Mouse (Mus musculus) left cerebral cortex, adult 18-20 months (tissue): Measurements from ENCODE around the gene Golga2. TPM values are rescaled to one million over a fixed set of nuclear protein-coding genes. Genes with fewer than 3 reads are reported as not detected.

ENCODE experiments used
- DNase-seq, 2 experiments: peaks; one replicate each; pipeline ENCODE4 v3.0.0; 2021 to 2022; ENCODE audit warnings: low spot score in 2 of 2, mixed read lengths in 1 of 2
- total RNA-seq, 2 experiments: library from RNA; stranded (reverse); gene quantifications; 2 replicates each; pipeline ENCODE4 v1.2.3; 2021

Gene Golga2
- total RNA-seq, 2 experiments from 2014 or later = 84.2 to 88.5 TPM

DNA sequence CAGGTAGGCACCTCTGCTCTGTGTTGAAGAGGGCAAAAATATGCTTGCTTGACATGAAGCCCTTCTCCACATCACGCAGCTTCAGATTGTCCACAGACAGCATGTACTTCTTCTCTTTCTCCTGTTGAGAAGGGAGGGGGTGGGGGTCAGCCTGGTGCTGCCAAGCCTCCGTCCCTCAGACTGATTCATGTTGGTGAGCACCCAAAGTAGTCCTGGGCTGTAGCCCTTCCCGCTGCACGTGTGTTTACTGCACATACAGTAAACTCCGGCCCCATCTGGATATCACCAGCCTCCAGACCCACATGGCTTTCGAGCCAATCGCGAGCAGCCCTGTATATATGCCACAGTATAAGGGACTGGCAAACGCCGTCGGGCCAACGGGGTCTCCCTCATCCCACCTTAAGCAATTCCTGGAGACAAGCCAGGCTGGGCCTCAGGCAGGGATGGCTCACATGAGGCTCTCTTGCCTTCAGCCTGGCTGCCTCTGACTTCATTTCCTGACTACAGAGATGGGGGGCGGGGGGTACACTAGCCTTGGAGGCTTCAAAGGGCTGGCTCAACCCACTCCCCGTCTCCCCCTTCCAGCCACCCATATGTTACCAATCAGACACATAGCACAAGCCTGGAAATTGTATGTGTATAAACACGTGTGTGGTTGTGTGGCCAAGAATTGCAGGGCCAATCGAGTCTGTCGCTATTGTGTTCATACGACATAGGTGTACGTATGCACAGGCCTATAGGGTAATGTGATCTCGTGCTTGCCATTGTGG, 29.9 kb downstream of the Golga2 start:
- no peak for DNase-seq

DNA sequence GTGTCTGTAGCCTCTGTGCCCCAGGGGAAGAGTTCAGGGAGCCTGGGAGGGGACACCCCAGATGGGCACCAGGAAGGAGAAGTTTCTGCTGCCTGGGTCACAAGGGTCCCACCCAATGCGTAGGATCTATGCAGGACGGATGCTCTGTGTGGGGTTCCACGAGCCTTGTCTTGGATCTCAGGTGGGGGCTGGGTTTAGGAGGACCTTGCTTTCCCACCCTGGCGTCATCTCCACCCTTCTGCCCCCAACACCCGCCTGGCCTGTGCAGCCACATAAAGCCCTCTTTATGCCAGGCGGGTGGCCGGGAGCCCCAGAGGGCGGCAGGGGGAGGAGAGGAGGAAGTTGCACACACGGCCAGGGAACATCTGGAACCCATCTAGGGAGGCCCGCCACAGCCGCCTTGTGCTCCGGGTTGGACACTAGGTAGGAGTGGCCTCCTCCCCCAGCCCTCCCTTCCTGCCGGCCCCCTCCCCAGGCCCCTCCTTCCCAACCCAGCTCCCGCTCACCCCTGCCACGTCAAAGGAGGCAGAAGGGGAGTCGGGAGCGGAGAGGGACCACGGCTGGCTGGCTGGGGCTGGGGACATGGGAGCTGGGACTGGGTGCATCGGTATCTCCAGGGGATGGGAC, 30.7 kb downstream of the Golga2 start:
- DNase-seq = no peak

DNA sequence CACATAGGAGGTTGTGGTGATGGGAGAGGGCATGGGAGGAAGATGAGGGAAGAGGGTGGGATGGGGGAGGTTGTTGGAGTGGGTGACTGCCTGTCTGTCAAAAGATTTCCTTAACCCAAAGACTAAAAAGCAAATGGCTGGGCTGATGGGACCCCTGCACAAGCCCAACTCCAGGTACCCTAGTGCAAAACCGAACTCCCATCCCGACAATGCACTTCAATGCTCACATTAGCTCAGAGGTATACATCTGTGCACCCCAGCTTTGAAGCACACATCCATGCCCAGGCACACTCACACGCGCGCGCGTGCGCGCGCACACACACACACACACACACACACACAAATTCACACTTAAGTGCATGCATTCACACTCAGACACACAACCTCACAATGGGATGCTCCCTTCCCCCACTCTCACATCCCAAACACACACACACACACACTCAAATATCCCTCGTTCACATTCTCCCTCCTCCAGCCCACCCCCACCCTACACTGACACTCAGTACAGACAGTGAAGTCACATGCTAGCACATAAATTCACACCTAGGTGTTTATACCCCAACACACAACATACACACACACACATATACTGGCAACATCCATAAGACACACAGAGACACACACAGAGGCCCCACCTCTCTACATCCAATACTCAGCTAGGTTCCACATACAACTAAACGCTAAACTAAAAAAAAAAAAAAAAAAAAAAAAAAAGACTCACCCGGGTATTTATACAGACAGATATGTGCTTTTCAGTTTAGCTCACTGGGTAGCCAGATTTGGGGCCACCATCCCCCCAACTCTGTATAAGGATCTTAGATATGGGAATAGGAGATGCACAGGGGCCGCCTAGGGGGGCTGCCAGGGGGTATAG, 31.8 kb downstream of the Golga2 start:
- DNase-seq = no peak

DNA sequence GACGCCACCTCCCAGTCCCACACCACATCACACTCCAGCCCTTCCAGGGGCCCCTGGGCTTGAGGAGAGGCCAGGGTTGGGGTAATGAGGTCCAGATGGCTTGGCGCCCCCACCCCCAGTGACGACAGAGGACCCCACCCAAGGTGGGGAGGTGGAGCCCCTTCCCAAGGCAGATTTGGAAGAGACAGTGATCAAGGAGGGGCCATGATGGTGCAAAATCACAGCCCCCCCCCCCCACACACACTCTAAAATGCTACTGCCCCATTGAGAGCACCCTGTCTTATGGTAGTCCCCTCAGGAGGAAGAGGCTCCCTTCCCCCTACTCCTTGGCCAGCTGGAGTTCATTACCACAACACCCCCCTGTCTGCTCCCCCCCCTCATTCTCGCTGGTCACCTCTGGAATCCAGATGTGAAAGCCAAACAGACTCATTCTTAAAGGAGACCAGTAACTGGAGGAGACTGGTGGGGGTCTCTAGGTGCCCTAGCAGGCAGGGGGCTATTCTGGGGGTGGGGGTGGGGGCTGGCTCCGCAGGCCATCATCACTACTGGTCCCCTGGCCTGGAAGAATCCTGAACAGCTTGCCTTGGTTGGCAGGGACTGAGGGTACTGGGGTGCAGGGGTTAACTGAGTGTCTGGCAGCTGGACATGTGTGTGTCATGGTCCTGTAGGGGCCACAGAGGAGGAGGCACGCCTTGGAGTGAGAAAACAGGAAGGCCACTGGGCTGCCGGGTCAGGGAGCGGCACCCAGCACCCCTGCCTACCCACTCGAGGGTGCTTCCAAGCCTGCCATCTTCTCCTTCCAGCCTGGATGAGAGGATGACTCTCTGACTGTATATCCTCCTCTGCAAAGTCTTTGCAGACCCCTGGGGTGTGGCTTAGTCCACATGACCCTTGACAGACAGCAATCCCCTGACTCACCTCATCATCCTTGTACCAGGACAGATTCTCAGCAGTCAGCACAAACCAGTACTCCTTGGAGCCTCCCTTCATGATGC, 32.7 kb downstream of the Golga2 start:
- no peak for DNase-seq

DNA sequence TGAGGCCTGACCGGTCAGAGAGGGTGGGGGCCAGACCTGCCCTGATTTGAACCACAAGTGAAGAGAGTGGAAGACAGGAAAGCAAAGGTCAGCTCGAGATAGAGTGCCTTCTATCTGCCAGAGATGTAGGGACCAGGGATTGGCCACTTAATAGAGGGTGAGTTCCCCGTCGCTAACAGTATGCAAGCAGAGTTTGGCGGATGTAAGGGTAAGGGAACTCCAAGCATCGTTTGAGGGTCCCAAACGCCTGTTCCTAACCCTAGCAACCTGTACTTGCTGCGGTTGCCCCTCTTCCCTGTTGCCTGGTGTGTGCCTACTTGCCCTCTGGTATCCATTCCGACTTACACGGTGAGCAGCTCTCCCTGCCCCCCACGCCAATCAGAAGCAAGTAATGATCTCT, 33.5 kb downstream of the Golga2 start:
- DNase-seq = no peak

DNA sequence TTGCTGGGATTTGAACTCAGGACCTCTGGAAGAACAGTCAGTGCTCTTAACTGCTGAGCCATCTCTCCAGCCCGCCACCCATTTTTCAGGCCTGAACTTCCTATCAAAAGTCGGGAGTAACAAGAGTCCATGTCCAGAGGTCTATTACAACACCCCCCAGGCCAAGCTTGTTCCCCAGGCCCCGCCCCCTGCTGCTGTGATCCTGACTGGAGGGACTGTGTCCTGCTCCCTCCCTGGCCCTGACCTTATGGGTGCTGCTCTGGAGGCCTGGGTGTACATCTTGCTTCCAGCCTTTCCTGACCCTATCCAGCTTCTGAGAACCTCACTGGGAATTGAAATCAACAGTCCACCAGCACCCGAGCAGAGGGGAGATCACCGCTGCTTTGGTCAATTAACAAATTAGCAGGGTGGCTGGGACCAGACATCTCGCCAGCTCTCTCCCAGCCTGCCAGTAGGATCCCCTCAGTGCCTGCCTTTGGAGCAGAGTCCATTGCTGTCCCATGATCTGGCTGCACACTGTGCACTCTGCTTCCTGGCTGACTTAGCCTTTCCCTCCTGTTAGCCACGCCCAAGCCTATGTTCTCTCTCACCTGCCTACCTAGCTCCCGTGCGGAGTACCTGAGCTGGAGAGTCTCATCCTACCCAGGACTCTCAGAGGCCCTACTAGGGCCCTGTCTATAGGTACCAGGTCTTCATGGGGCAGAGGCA, 34.6 kb downstream of the Golga2 start:
- DNase-seq = no peak

DNA sequence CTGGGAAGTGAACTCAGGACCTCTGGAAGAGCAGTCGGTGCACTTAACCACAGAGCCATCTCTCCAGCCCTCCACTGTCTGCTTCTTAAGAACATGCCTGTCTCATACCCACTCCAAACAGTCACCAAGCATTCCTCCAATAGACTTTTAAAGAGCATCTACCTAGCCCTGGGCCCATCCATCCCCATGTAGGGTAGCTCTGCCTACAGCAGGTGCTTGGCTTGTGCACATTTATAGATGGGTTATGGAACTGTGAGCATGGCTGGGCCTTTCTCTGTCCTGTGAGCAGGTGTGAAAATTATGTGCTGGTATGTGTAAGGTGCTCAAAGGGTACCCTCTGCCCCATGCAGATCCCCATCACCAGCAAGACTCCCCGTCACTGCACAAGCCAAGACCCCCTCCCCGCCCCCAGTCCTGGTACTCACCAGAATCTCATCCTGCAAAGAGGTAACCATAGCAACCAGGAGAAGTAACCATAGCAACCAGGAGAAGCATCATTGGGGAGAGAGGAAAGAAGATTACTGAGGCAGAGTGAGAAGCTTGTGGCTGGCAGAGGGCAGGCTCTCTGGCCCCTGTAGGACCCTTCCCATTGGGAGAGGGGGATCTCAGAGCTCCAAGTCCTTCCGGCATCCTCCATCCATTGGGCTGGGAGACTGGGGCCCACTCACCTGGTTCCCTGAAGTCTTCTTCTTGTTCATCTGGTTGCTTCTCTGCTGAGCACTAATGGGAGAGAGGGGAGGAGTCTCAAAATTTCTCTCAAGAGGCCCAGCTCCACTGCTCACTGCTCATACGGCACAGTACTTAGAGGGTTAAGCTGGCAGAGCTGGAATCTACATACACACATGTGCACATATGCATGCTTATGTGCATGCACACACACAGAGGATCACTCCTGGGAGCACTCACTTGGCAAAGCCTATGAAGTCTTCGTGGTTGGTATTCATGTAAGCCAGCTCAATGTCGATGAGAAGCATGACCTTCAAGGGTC, 35.9 kb downstream of the Golga2 start:
- no peak for DNase-seq

DNA sequence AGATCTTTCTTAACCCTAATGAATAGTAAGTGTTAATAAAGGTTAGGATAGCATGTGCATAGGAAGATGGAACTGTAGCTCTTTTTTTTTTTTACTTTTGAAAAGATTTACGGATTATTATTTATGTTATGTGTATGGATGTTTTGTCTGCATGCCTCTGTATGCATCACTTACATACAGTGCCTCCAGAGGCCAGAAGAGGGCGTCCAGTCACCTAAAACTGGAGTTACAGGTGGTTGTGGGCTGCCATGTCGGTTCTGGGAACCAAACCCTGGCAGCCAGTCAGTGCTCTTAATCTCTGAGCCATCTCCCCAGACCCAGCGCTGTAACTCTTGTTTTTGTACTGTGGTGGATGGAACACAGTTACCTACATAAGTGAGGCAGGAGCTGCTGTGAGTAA, 37.1 kb downstream of the Golga2 start:
- DNase-seq = no peak

DNA sequence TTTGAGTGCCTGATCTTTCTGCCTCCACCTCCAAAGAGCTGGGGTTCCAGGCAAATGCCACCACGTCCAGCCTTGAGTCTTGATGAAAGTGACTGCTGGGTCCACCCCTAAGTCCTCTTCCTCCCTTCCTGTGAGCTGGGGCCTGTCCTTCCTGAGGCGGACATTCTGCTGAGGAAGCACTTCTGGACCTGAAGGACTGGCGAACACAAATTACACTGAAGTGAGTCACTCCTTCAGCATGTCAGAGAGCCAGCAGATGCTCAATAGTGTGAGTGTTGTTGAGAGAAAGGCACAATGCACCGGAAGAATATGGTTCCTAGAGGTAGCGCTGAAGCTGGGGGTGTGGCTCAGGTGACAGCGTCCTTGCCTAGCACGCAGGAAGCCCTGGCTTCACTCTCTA, 38.2 kb downstream of the Golga2 start:
- DNase-seq = no peak

DNA sequence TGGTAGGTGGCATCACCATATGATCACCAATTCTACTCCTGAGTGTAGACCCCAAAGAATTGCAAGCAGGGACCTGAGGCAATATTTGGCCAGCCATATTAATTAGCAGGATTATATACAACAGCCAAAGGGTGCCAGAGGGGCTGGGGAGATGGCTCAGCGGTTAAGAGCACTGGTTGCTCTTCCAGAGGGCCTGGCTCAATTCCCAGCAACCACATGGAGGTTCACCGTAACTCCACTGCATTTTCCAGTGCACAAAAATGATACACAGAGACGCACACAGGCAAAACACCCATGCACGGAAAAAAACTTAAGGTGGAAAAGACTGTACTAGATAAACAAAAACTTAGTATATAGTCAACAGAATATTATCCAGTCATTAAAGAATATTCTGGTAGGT, 40.0 kb downstream of the Golga2 start:
- no peak for DNase-seq

DNA sequence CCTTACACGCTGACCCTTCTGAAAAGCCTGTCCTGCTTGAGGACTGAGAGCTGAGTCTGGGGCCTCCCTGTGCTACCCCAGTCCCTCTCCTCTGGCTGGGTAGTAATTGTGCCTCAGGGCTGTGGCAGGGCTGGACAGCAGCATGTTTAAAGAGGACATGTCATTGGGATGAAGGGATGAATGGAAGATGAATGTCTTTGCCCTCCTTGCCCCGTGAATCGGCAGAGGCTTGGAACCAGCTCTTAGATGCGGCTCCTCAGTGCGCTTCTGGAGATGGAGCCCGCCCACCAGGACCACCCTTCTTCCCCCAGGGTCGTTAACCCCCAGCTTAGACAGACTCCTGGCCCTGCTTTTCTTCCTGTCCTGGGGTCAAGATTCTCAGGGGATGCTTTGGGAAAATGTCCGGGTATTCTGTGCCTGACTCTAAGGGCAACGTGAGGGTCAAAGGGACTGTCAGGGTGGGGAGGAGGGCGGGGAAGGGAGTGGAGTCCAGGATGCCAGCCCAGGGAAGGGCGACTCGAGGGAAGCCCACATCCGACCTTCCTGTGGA, 41.8 kb downstream of the Golga2 start:
- no peak for DNase-seq

DNA sequence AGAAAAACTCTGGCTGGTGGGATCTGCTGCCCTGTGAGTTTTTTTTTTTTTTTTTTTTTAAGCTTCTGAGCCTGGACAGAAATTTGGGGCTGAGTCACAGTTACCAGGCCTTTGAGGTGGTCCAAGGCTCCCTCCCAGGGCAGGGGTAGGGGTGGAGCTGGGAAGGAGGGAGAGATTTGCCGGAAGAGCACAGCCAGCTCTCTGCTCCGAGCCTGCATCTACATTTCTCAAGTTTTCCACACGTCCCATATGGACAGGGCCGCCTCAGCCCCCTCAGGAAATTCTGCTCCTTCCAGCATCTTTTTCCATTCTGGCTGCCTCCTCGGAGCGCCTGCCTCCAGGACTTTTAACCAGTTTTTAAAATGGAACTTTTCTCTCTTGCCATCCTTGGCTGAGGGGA, 42.3 kb downstream of the Golga2 start:
- DNase-seq = no peak

DNA sequence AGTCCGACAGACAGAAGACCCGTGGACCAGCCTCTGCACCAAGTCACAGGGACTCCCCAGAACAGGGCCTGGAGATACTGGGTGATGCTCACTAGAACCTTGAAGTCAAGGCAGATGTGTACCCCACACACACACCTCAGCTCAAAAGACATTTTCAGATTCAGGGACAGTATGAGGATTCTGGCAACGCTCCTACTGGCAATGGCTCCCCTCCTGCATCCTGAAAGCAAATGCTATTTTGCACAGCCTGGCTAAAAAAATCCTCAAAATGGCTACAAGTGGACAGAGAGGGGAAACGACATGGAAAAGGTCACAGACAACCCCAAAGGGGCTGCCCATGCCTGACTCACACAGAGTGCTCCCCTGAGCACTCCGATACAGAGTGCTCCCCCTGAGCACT, 45.0 kb downstream of the Golga2 start:
- no peak for DNase-seq

DNA sequence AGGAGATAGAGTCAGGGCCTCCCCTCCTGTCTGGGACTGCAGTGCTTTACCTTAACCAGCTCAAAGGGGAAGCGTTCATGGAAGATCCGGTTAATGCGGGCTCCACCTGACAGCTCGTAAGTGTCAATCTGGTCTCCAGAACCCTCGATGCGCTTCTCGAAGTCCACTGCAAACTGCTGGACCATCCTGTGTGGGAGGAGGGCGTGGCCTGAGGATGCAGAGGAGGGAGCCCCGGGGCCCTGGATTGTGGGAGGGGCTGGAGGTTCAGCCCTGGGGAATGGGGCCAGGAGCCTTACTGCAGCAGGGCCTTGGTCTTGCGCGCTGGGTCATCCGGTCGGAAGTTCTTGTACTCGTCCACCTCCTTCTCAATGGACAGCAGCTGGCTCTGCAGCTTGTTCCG, 48.7 kb downstream of the Golga2 start:
- no peak for DNase-seq

DNA sequence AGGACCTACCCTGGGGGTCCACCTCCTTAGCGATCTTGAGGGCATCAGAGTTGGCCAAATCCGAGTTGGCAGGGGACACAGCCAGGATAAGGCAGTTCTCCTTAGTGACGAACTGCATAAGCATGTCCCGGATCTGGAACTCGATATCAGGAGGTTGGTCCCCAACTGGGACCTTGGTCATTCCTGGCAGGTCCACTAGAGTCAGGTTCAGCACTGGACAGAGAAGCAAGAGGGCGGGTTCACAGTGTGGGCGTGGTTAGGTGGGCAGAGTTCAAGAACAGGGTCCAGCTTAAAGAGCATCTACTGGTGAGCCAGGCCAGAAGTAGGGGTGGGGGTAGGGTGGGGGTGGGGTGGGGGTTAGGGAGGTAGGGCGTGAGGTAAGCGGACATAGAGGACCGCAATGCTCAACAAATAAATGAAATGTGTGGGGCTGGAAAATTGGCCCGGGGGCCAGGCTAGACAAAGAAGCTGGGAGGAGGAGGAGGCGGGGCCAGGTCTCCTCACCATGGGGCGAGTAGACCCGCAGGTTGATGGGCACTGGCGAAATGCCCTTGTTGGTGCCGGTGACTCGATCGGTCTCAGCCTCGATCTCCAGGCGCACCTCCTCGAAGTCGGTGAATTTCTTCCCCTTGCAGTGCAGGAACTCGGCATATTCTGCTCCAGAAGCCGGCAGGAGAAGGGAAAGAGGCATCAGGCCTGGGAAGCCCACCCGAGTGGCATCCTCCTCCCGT, 52.9 kb downstream of the Golga2 start:
- no peak for DNase-seq

DNA sequence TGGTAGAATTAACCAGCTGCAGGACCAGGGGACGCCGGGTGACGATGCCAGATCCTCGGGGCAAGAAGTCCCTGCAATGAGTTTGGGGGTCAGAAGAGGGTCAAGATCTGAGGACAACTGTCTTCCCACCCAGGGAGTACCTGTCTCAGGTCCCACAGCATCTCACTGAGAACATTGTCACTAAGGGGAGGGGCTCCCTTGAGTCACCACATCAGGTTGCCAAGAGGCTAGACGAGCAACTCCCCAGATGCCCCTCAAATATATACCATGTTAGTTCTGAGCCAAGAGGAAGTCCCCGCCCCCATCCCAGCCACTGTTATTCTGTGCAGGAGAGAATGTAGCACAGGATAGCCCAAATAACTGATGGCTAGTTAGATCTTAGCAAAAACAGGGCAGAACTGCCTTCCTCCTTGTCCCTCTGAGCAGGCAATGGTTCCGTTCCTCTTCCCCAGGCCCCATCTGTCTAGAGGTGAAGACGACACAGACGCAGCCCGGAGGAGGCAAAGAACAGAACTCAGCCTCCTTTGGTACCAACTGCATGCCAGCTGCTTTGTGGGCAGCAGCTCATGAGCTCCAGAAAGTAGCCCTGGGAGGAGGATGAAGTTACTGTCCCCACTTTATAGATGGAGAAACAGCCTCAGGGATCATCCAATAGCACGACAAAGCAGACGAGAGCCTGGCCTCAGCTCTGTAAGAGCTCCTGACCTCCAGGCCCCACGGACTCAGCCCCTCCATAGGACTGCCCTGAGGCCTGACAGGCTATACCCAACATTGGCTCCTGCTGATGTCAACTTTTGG, 53.9 kb downstream of the Golga2 start:
- peak; percentile 69 to 82 for DNase-seq

DNA sequence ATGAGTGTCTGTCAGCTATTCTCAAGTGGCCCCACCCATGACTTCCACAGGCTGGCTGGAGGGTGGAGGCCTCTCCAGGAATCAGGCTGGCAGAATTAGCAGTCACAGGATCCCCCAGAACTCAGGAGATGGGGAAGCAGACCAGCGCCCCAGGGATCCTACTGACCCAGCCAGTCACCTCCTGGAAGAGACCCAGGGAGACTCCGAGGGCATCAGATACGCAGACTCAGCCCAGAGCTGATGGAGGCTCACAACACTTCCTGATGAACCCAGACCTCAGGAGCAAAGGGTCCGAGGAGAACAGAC, 54.4 kb downstream of the Golga2 start:
- no peak for DNase-seq
